Mouse (Mus musculus) frontal cortex, adult 2 months (tissue): ENCODE data around the gene Neurod2. TPM values are rescaled to one million over a fixed set of nuclear protein-coding genes. Genes with fewer than 3 reads are reported as not detected.

Experiments used
- polyA plus RNA-seq: library from polyadenylated mRNA; depleted of rRNA; stranded (reverse); fragments of >200 nt; gene quantifications from 2 replicates; pipeline ENCODE4 v1.2.3, GENCODE M21; 2012; rRNA removed

Gene Neurod2
- polyA plus RNA-seq, 1 experiment = 33.9 TPM

Other genes starting within 250 kb of the Neurod2 start
- gene Fbxl20, start 179.2 kb downstream of the Neurod2 start, polyA plus RNA-seq = 26.8 and 28.5 TPM in 2 replicates
- 24.6 and 28.8 TPM in 2 replicates for gene Med1, start 136.4 kb downstream of the Neurod2 start, polyA plus RNA-seq
- 17.8 and 19.5 TPM in 2 replicates for gene Cdk12, start 126.6 kb downstream of the Neurod2 start, polyA plus RNA-seq
- gene Ppp1r1b, start 18.8 kb upstream of the Neurod2 start, polyA plus RNA-seq = 104 and 156 TPM in 2 replicates
- 52.3 and 59.1 TPM in 2 replicates for gene Stard3, start 28.7 kb upstream of the Neurod2 start, polyA plus RNA-seq
- 9.7 and 14.2 TPM in 2 replicates for gene Tcap, start 54.2 kb upstream of the Neurod2 start, polyA plus RNA-seq
- 0.84 and 1.1 TPM in 2 replicates for gene Pnmt, start 56.8 kb upstream of the Neurod2 start, polyA plus RNA-seq
- gene Pgap3, start 70.8 kb upstream of the Neurod2 start, polyA plus RNA-seq = 13.7 and 15.2 TPM in 2 replicates
- gene Erbb2, start 82.8 kb upstream of the Neurod2 start, polyA plus RNA-seq = 3.0 and 3.2 TPM in 2 replicates
- gene Mien1, start 109.3 kb upstream of the Neurod2 start, polyA plus RNA-seq = 177 and 209 TPM in 2 replicates
- gene Grb7, start 116.7 kb upstream of the Neurod2 start, polyA plus RNA-seq = 1.6 and 2.0 TPM in 2 replicates
- 0.17 and 0.32 TPM in 2 replicates for gene Ikzf3, start 216.4 kb upstream of the Neurod2 start, polyA plus RNA-seq
- gene Zpbp2, start 221.4 kb upstream of the Neurod2 start, polyA plus RNA-seq = 0.10 TPM in 1 of 2 replicates, not detected in the other